Mouse (Mus musculus): ENCODE data around the gene Gm20683. TPM values are rescaled to one million over a fixed set of nuclear protein-coding genes. Genes with fewer than 3 reads are reported as not detected.

Gm20683 gene
- polyA plus RNA-seq, 1 experiment: 6.7 TPM

GRCm38 (mm10) chr17:25786781-25787504 lies 54.6 kb downstream of the Gm20683 start:
- 94% methylated on average over 9 of the region's 9 CpGs for WGBS
- peaks cover 3% of the 10 kb centered on the region for H3K4me1 ChIP-seq (ENCODE audit: control insufficient read depth, insufficient read depth, low read length)
- TF ChIP-seq POLR2A (IDR thresholded peaks at IDR 0.05; ENCODE audit: borderline replicate concordance, control insufficient read depth, low read depth, low read length): no peak
- TF ChIP-seq CTCF (IDR thresholded peaks at IDR 0.05; ENCODE audit: control insufficient read depth, insufficient read depth, low read length): no peak
- H3K27ac ChIP-seq (ENCODE audit: control insufficient read depth, insufficient read depth, low read depth, low read length, poor library complexity): no peak overlapping the region
- H3K4me3 ChIP-seq (replicated peaks; ENCODE audit: control insufficient read depth, low read depth, low read length): no peak overlapping the region

- H3K27ac ChIP-seq (ENCODE audit: control insufficient read depth, insufficient read depth, low read depth, low read length, poor library complexity): peak within 1 kb of the TSS; percentile 76
- peak within 1 kb of the TSS; percentile 94 for H3K4me3 ChIP-seq (replicated peaks; ENCODE audit: control insufficient read depth, low read depth, low read length)
- TF ChIP-seq POLR2A (IDR thresholded peaks at IDR 0.05; ENCODE audit: borderline replicate concordance, control insufficient read depth, low read depth, low read length) (no peak), CTCF (IDR thresholded peaks at IDR 0.05; ENCODE audit: control insufficient read depth, insufficient read depth, low read length) (no peak)
- peaks cover 2% of the 10 kb centered on the region for H3K4me1 ChIP-seq (ENCODE audit: control insufficient read depth, insufficient read depth, low read length)
- 83% methylated on average over 3 of the region's 3 CpGs for WGBS
Measured at GRCm38 (mm10) chr17:25786280-25786679, 55.3 kb downstream of the Gm20683 start, which contains the start of gene Ccdc78. Ccdc78 (plus strand) TSS chr17:25786580.

DNA sequence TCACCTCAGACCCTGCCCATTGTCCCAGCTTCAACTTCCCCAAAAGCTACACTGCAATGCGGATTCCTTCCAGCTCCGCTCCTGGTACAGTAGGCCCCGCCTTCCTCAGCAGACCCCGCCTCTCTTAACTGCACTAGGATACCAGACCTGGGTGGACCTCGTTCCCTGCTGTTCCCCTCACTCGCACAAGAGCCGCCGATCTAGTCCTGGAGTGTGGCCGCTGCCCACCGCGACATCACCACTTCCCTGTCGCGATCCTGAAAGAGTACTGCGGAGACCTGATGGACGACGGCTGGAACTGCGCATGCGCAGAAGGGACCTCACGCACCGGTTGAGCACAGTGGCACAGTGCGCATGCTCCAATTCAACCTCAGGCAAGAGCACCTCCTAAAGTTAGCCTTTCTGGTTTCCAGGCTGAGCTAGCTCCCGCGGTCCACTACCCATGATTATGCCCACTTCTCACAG lies 56.2 kb downstream of the Gm20683 start, which contains the start of gene Haghl:
Gene Haghl (minus strand): TSS at position 393 of the 465 bp plus-strand sequence.
- H3K27ac ChIP-seq (ENCODE audit: control insufficient read depth, insufficient read depth, low read depth, low read length, poor library complexity): peak within 1 kb of the TSS; percentile 76
- under 1% methylated on average over 23 of the region's 23 CpGs for WGBS
- 0 out of 2 replicates have a peak, but pooled peaks have one; percentile 7 for TF ChIP-seq CTCF (IDR thresholded peaks at IDR 0.05; ENCODE audit: control insufficient read depth, insufficient read depth, low read length)
- TF ChIP-seq POLR2A (IDR thresholded peaks at IDR 0.05; ENCODE audit: borderline replicate concordance, control insufficient read depth, low read depth, low read length): peak; percentile 77; the same call in 1 of the 2 replicates
- peaks cover 2% of the 10 kb centered on the region for H3K4me1 ChIP-seq (ENCODE audit: control insufficient read depth, insufficient read depth, low read length)
- peak within 1 kb of the TSS; percentile 94 for H3K4me3 ChIP-seq (replicated peaks; ENCODE audit: control insufficient read depth, low read depth, low read length)

Other genes starting within 250 kb of the Gm20683 start
- gene Gng13, start 124.6 kb downstream of the Gm20683 start, polyA plus RNA-seq (2011; ENCODE audit: insufficient read depth, insufficient read length, low replicate concordance, missing spikeins): 4.0 and 6.2 TPM in 2 replicates
- gene Chtf18, start 114.3 kb downstream of the Gm20683 start, polyA plus RNA-seq (2011; ENCODE audit: insufficient read depth, insufficient read length, low replicate concordance, missing spikeins): 58.2 and 136 TPM in 2 replicates
- 3.6 and 8.6 TPM in 2 replicates for gene Rpusd1, start 114.1 kb downstream of the Gm20683 start, polyA plus RNA-seq (2011; ENCODE audit: insufficient read depth, insufficient read length, low replicate concordance, missing spikeins)
- gene Mslnl, start 105.7 kb downstream of the Gm20683 start, polyA plus RNA-seq (2011; ENCODE audit: insufficient read depth, insufficient read length, low replicate concordance, missing spikeins): not detected in 2 replicates
- 1.7 TPM in 1 of 2 replicates, not detected in the other for gene Msln, start 87.4 kb downstream of the Gm20683 start, polyA plus RNA-seq (2011; ENCODE audit: insufficient read depth, insufficient read length, low replicate concordance, missing spikeins)
- 11.8 and 17.0 TPM in 2 replicates for gene Narfl, start 68.0 kb downstream of the Gm20683 start, polyA plus RNA-seq (2011; ENCODE audit: insufficient read depth, insufficient read length, low replicate concordance, missing spikeins)
- 26.2 and 45.8 TPM in 2 replicates for gene Haghl, start 56.1 kb downstream of the Gm20683 start, polyA plus RNA-seq (2011; ENCODE audit: insufficient read depth, insufficient read length, low replicate concordance, missing spikeins)
- not detected in 2 replicates for gene Ccdc78, start 55.2 kb downstream of the Gm20683 start, polyA plus RNA-seq (2011; ENCODE audit: insufficient read depth, insufficient read length, low replicate concordance, missing spikeins)
- gene Fam173a, start 48.9 kb downstream of the Gm20683 start, polyA plus RNA-seq (2011; ENCODE audit: insufficient read depth, insufficient read length, low replicate concordance, missing spikeins): 33.4 and 149 TPM in 2 replicates
- gene AC134908.4, start 46.1 kb downstream of the Gm20683 start, polyA plus RNA-seq (2011; ENCODE audit: insufficient read depth, insufficient read length, low replicate concordance, missing spikeins): 4.6 TPM in 1 of 2 replicates, not detected in the other
- gene Metrn, start 44.6 kb downstream of the Gm20683 start, polyA plus RNA-seq (2011; ENCODE audit: insufficient read depth, insufficient read length, low replicate concordance, missing spikeins): 38.6 and 74.8 TPM in 2 replicates
- not detected in 2 replicates for gene Fbxl16, start 32.7 kb downstream of the Gm20683 start, polyA plus RNA-seq (2011; ENCODE audit: insufficient read depth, insufficient read length, low replicate concordance, missing spikeins)
- 6.8 and 17.0 TPM in 2 replicates for gene Wdr24, start 18.1 kb downstream of the Gm20683 start, polyA plus RNA-seq (2011; ENCODE audit: insufficient read depth, insufficient read length, low replicate concordance, missing spikeins)
- gene Jmjd8, start 12.9 kb downstream of the Gm20683 start, polyA plus RNA-seq (2011; ENCODE audit: insufficient read depth, insufficient read length, low replicate concordance, missing spikeins): 8.8 and 13.4 TPM in 2 replicates
- 125 and 140 TPM in 2 replicates for gene Stub1, start 8.4 kb downstream of the Gm20683 start, polyA plus RNA-seq (2011; ENCODE audit: insufficient read depth, insufficient read length, low replicate concordance, missing spikeins)
- 3.2 and 10.7 TPM in 2 replicates for gene Rhbdl1, start 4.5 kb downstream of the Gm20683 start, polyA plus RNA-seq (2011; ENCODE audit: insufficient read depth, insufficient read length, low replicate concordance, missing spikeins)
- 33.5 and 50.5 TPM in 2 replicates for gene Rhot2, start 3.1 kb upstream of the Gm20683 start, polyA plus RNA-seq (2011; ENCODE audit: insufficient read depth, insufficient read length, low replicate concordance, missing spikeins)
- 31.1 and 62.0 TPM in 2 replicates for gene Wdr90, start 19.7 kb upstream of the Gm20683 start, polyA plus RNA-seq (2011; ENCODE audit: insufficient read depth, insufficient read length, low replicate concordance, missing spikeins)
- 6.8 and 12.7 TPM in 2 replicates for gene Mcrip2, start 27.0 kb upstream of the Gm20683 start, polyA plus RNA-seq (2011; ENCODE audit: insufficient read depth, insufficient read length, low replicate concordance, missing spikeins)
- 25.6 and 30.0 TPM in 2 replicates for gene Mettl26, start 33.3 kb upstream of the Gm20683 start, polyA plus RNA-seq (2011; ENCODE audit: insufficient read depth, insufficient read length, low replicate concordance, missing spikeins)
- 1.6 and 2.2 TPM in 2 replicates for gene Wfikkn1, start 39.1 kb upstream of the Gm20683 start, polyA plus RNA-seq (2011; ENCODE audit: insufficient read depth, insufficient read length, low replicate concordance, missing spikeins)
- gene Rab40c, start 78.0 kb upstream of the Gm20683 start, polyA plus RNA-seq (2011; ENCODE audit: insufficient read depth, insufficient read length, low replicate concordance, missing spikeins): 5.0 and 6.9 TPM in 2 replicates
- 241 and 296 TPM in 2 replicates for gene Pigq, start 103.2 kb upstream of the Gm20683 start, polyA plus RNA-seq (2011; ENCODE audit: insufficient read depth, insufficient read length, low replicate concordance, missing spikeins)
- 3.8 and 6.8 TPM in 2 replicates for gene Nhlrc4, start 103.2 kb upstream of the Gm20683 start, polyA plus RNA-seq (2011; ENCODE audit: insufficient read depth, insufficient read length, low replicate concordance, missing spikeins)
- gene A930017K11Rik, start 110.8 kb upstream of the Gm20683 start, polyA plus RNA-seq (2011; ENCODE audit: insufficient read depth, insufficient read length, low replicate concordance, missing spikeins): not detected in 2 replicates
- gene Capn15, start 144.0 kb upstream of the Gm20683 start, polyA plus RNA-seq (2011; ENCODE audit: insufficient read depth, insufficient read length, low replicate concordance, missing spikeins): 11.7 and 18.2 TPM in 2 replicates
- gene Rab11fip3, start 227.8 kb upstream of the Gm20683 start, polyA plus RNA-seq (2011; ENCODE audit: insufficient read depth, insufficient read length, low replicate concordance, missing spikeins): 1.2 and 4.7 TPM in 2 replicates
- gene Decr2, start 248.6 kb upstream of the Gm20683 start, polyA plus RNA-seq (2011; ENCODE audit: insufficient read depth, insufficient read length, low replicate concordance, missing spikeins): 3.5 and 5.6 TPM in 2 replicates